Mouse (Mus musculus): ENCODE results near the gene Nsg1. TPM values are rescaled to one million over a fixed set of nuclear protein-coding genes. Genes with fewer than 3 reads are reported as not detected.
A peak's percentile ranks its signal among the peaks of the same experiment; 100 is the strongest.

Gene Nsg1
- polyA plus RNA-seq, 1 experiment, result 1,023 TPM

DNA sequence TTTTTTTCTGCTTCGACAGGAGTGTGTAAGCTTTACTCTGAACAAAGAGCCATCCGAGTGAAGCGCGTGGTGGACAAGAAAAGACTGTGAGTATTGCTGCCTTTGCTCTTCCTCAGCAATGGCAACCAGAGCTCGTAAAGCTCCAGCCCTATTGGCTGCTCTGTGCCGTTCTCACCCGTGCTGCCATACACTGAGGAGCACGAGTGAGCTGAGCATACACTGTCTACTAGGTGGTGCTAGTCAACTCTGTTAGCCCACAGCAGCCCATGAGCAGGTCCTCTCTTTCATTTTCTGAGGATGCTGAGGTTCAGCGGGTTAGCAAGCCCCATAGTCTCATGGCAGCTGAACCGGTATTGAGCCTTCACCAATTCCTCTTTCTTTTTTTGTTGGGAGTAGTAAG lies 52.9 kb downstream of the Nsg1 start:
- Histone ChIP-seq H3K4me1 (ENCODE audit: control insufficient read depth, insufficient read depth, low read length) (no peaks in the 10 kb centered on the region), H3K27ac (ENCODE audit: insufficient read depth, low read length) (no peak overlapping the region), H3K27me3 (ENCODE audit: control insufficient read depth, insufficient read depth, low read length) (no peaks in the 10 kb centered on the region), H3K4me3 (replicated peaks; ENCODE audit: insufficient read depth, low read depth, low read length) (no peak overlapping the region)
- no peak for TF ChIP-seq POLR2A (IDR thresholded peaks at IDR 0.05; ENCODE audit: borderline replicate concordance, insufficient read depth, low read length)
- no peak for TF ChIP-seq CTCF (IDR thresholded peaks at IDR 0.05; ENCODE audit: borderline replicate concordance, insufficient read depth, low read depth, low read length)
- no peak for DNase-seq
- WGBS, result 90% methylated on average over 10 of the region's 10 CpGs

DNA sequence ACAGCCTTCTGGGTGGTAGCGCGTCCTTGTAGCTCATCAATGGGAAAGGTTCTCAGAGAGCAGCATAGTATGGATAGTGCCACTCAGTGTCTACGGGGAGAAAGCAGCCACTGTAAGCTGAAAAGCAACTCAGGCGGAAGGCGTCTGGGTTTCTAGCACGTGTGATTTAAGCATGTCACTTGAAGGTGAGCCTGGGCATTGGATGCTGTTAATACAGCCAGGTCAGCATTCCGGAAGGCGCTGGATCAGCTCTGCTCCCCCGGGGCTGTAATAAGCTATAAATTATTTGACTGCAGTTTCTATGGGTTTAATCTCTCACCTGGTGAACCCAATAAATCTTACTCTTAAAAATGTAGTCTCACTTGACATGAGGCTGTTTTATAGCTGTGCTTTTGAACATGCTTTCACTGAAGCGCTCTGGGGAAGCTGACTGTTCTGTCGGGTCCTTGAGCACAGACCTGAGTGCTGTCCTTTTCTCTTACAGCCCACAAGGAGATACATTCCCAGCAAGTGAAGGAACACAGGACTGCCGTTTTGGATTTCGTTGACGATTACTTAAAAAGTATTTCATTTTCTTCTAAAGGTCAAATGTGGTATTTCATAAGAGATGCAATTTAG lies 53.5 kb downstream of the Nsg1 start:
- WGBS, result 93% methylated on average over 14 of the region's 14 CpGs
- DNase-seq, result no peak
- TF ChIP-seq CTCF (IDR thresholded peaks at IDR 0.05; ENCODE audit: borderline replicate concordance, insufficient read depth, low read depth, low read length), result no peak
- TF ChIP-seq POLR2A (IDR thresholded peaks at IDR 0.05; ENCODE audit: borderline replicate concordance, insufficient read depth, low read length), result no peak
- Histone ChIP-seq H3K27ac (ENCODE audit: insufficient read depth, low read length) (no peak overlapping the region), H3K4me3 (replicated peaks; ENCODE audit: insufficient read depth, low read depth, low read length) (no peak overlapping the region), H3K4me1 (ENCODE audit: control insufficient read depth, insufficient read depth, low read length) (no peaks in the 10 kb centered on the region), H3K27me3 (ENCODE audit: control insufficient read depth, insufficient read depth, low read length) (no peaks in the 10 kb centered on the region)

DNA sequence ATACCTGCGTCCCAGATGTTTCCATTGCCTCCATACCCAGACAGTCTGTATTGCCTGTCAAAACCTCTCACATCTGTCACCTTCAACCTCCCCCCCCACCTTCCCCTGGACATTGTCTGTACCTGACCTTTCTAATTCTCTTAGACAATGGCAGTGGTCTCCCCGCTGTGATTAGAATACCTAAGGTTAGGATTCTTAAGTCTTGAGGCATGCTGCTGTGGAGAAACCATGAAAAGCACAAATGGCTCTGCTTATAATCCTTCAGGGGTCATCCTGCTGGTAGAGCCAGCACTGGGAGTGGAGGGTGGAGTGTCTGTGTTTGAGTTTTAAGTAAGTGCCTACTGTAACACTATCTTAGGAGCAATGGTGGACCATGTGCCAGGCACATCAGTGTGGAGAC lies 56.8 kb downstream of the Nsg1 start:
- TF ChIP-seq CTCF (IDR thresholded peaks at IDR 0.05; ENCODE audit: borderline replicate concordance, insufficient read depth, low read depth, low read length) (no peak), POLR2A (IDR thresholded peaks at IDR 0.05; ENCODE audit: borderline replicate concordance, insufficient read depth, low read length) (no peak)
- H3K4me3 ChIP-seq (replicated peaks; ENCODE audit: insufficient read depth, low read depth, low read length), result no peak overlapping the region
- no peaks in the 10 kb centered on the region for H3K27me3 ChIP-seq (ENCODE audit: control insufficient read depth, insufficient read depth, low read length)
- H3K4me1 ChIP-seq (ENCODE audit: control insufficient read depth, insufficient read depth, low read length), result no peaks in the 10 kb centered on the region
- 89% methylated on average over 2 of the region's 2 CpGs for WGBS
- no peak for DNase-seq
- no peak overlapping the region for H3K27ac ChIP-seq (ENCODE audit: insufficient read depth, low read length)

DNA sequence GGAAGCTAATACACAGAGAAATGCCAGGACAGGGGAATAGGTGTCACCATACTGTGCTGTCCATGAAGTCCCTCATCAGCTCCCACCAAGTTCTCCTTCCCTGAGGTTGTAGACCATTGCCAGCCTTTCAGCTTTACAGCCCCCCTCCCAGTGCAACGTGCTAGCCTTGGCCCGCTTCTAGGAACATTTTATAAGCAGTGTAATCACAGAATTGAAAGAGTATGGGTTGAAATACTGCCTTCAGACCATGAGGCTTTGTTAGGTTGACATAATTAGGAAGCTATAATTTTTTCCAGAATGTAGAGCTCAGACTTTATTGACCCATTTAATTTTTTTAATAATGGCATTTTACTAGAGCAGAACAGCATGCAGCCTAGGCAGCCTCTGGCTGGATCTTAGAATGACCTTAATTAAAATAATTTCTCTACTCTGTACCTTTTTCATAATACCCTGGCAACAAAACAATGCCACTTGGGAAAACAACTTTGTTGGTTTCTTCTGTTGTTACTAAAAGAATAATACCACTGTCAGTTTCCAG lies 60.5 kb downstream of the Nsg1 start:
- no peaks in the 10 kb centered on the region for H3K4me1 ChIP-seq (ENCODE audit: control insufficient read depth, insufficient read depth, low read length)
- WGBS, result 78% methylated on average over 2 of the region's 2 CpGs
- no peak overlapping the region for H3K4me3 ChIP-seq (replicated peaks; ENCODE audit: insufficient read depth, low read depth, low read length)
- H3K27ac ChIP-seq (ENCODE audit: insufficient read depth, low read length), result no peak overlapping the region
- no peaks in the 10 kb centered on the region for H3K27me3 ChIP-seq (ENCODE audit: control insufficient read depth, insufficient read depth, low read length)
- DNase-seq, result no peak
- no peak for TF ChIP-seq POLR2A (IDR thresholded peaks at IDR 0.05; ENCODE audit: borderline replicate concordance, insufficient read depth, low read length)
- no peak for TF ChIP-seq CTCF (IDR thresholded peaks at IDR 0.05; ENCODE audit: borderline replicate concordance, insufficient read depth, low read depth, low read length)

DNA sequence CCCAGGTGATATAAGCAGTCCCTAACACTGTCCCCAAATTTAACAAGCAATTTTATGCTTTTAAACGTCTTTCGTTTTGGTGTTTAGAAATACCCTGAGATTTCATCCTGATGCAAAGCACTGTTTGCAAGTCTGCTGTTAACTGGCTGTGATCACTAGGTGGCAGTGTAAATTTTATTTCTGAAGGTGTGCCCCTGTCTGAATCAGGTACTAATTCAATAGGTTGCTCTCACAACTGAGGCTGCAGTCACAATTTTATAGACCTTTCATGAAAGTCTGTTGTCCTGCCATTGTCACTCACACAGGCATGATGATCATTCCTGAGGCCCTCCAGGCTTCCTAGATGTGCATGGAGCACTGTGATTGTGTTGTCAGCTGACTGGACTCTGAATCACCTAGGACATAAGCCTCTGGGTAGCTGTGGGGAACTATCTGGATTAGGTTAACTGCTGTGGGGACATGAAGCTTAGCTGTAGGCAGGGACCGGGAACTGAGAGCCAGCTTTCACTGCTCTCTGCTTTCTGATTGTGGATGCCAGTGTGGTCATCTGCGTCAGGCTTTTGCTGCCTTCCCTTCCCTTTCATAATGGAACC lies 62.1 kb downstream of the Nsg1 start:
- no peaks in the 10 kb centered on the region for H3K4me1 ChIP-seq (ENCODE audit: control insufficient read depth, insufficient read depth, low read length)
- no peak overlapping the region for H3K4me3 ChIP-seq (replicated peaks; ENCODE audit: insufficient read depth, low read depth, low read length)
- H3K27ac ChIP-seq (ENCODE audit: insufficient read depth, low read length), result no peak overlapping the region
- WGBS, result 77% methylated on average over 4 of the region's 4 CpGs
- no peaks in the 10 kb centered on the region for H3K27me3 ChIP-seq (ENCODE audit: control insufficient read depth, insufficient read depth, low read length)
- TF ChIP-seq POLR2A (IDR thresholded peaks at IDR 0.05; ENCODE audit: borderline replicate concordance, insufficient read depth, low read length) (no peak), CTCF (IDR thresholded peaks at IDR 0.05; ENCODE audit: borderline replicate concordance, insufficient read depth, low read depth, low read length) (peak; percentile 22; the same call in 1 of the 2 replicates)
- DNase-seq, result peak; percentile 22 to 49

DNA sequence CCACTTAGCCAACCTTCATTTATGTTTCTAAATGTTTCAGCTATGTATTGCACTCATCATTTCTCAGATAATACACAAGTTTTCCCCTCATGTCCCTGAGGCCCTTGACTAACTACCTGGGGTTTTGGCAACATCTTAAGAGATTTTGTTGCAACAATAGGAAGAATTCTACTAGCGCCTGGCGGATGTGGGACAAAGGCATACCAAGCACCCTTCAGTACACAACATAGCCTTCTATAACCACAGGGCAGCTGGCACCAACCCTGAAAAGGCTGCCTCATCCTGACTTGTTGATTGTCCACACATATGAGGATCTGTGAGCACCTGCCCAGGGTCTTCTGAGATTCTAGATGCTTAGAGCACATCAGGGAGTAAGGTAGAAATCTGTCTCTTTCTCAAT lies 65.4 kb downstream of the Nsg1 start:
- DNase-seq, result no peak
- Histone ChIP-seq H3K27ac (ENCODE audit: insufficient read depth, low read length) (no peak overlapping the region), H3K4me1 (ENCODE audit: control insufficient read depth, insufficient read depth, low read length) (no peaks in the 10 kb centered on the region), H3K27me3 (ENCODE audit: control insufficient read depth, insufficient read depth, low read length) (no peaks in the 10 kb centered on the region), H3K4me3 (replicated peaks; ENCODE audit: insufficient read depth, low read depth, low read length) (no peak overlapping the region)
- 91% methylated on average over 2 of the region's 2 CpGs for WGBS
- TF ChIP-seq CTCF (IDR thresholded peaks at IDR 0.05; ENCODE audit: borderline replicate concordance, insufficient read depth, low read depth, low read length) (no peak), POLR2A (IDR thresholded peaks at IDR 0.05; ENCODE audit: borderline replicate concordance, insufficient read depth, low read length) (no peak)

DNA sequence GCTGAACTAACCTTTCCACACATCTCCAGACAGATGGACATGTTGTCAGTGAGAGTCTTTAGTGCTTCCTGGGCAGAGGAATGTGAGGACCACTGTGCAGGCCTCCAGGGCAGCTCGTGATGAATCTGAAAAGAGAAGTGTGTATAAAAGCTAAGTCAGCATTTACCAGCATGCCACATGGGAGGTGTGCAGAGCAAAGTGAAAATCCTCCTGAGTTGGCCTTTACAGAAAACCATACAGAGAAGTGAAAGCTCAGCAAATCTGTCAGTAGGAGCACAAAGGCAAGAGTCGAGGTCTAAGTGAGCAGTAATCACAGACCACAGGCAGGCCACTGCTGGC lies 67.8 kb downstream of the Nsg1 start:
- WGBS, result 58% methylated on average over 2 of the region's 2 CpGs
- H3K27ac ChIP-seq (ENCODE audit: insufficient read depth, low read length), result no peak overlapping the region
- H3K4me3 ChIP-seq (replicated peaks; ENCODE audit: insufficient read depth, low read depth, low read length), result no peak overlapping the region
- H3K4me1 ChIP-seq (ENCODE audit: control insufficient read depth, insufficient read depth, low read length), result no peaks in the 10 kb centered on the region
- H3K27me3 ChIP-seq (ENCODE audit: control insufficient read depth, insufficient read depth, low read length), result no peaks in the 10 kb centered on the region
- no peak for TF ChIP-seq CTCF (IDR thresholded peaks at IDR 0.05; ENCODE audit: borderline replicate concordance, insufficient read depth, low read depth, low read length)
- no peak for TF ChIP-seq POLR2A (IDR thresholded peaks at IDR 0.05; ENCODE audit: borderline replicate concordance, insufficient read depth, low read length)
- no peak for DNase-seq

All from cerebellum, adult 2 months (tissue).